Mouse (Mus musculus) hindbrain, postnatal 0 days (tissue): Measurements from ENCODE around the gene Cuedc1. TPM values are rescaled to one million over a fixed set of nuclear protein-coding genes. Genes with fewer than 3 reads are reported as not detected.

Experiments
- ATAC-seq: fragments of 200-750 bp; cut with Nextera tagmentation; 2 replicates; pipeline ENCODE4 v1.8.0; 2017; ENCODE audit warnings: mild to moderate bottlenecking, moderate TSS enrichment, moderate library complexity
- DNase-seq: peaks from one replicate; pipeline ENCODE4 v3.0.0-alpha.2; 2015; ENCODE audit warnings: low spot score
- H3K27ac ChIP-seq: fragments of 300-500 bp; sonication (generic); 2 replicates; pipeline ENCODE4 v1.5.1; 2014; ENCODE audit warnings: mild to moderate bottlenecking
- H3K27me3 ChIP-seq: fragments of 300-500 bp; sonication (generic); 2 replicates; pipeline ENCODE4 v1.6.1; 2014; ENCODE audit warnings: low read length, mixed read lengths; ENCODE audit not compliant: insufficient read depth
- H3K36me3 ChIP-seq: fragments of 300-500 bp; sonication (generic); 2 replicates; pipeline ENCODE4 v1.6.1; 2014; ENCODE audit warnings: low read length, mixed read lengths; ENCODE audit not compliant: insufficient read depth
- H3K4me1 ChIP-seq: fragments of 300-500 bp; sonication (generic); 2 replicates; pipeline ENCODE4 v1.6.1; 2014; ENCODE audit warnings: antibody characterized with exemption, low read length, mixed read lengths; ENCODE audit not compliant: insufficient read depth
- H3K4me2 ChIP-seq: fragments of 300-500 bp; sonication (generic); 2 replicates; pipeline ENCODE4 v1.6.1; 2014; ENCODE audit warnings: low read depth, mild to moderate bottlenecking, low read length, moderate library complexity, mixed read lengths
- H3K4me3 ChIP-seq: fragments of 300-500 bp; sonication (generic); 2 replicates; pipeline ENCODE4 v1.5.1; 2014; ENCODE audit warnings: low read length
- H3K9ac ChIP-seq: fragments of 300-500 bp; sonication (generic); replicated peaks from 2 replicates; pipeline ENCODE4 v1.6.1; 2014; ENCODE audit warnings: mild to moderate bottlenecking, low read length, moderate library complexity, mixed read lengths
- H3K9me3 ChIP-seq: fragments of 300-500 bp; sonication (generic); 2 replicates; pipeline ENCODE4 v1.6.1; 2016; ENCODE audit warnings: low read length, mixed read lengths
- CTCF ChIP-seq: IDR thresholded peaks from 2 replicates; pipeline ENCODE4 v1.5.1; 2016; ENCODE audit warnings: antibody characterized with exemption, control low read depth, low read depth
- WGBS: fragments of 180-500 bp; shearing (Covaris S2); extraction: QIAGEN DNeasy Blood & Tissue Kit; methylation state at CpG from one replicate; pipeline ENCODE4 v1.1.7; 2014; 5-methylcytosine and 5-hydroxymethylcytosine counted together
- polyA plus RNA-seq: library from polyadenylated mRNA; unstranded; fragments of >200 nt; fragmentation: Nextera tagmentation; extraction: Ambion mirVana; gene quantifications from 2 replicates; pipeline ENCODE4 v1.2.1, GENCODE M21; 2015
- total RNA-seq: library from RNA; depleted of rRNA; stranded (reverse); fragments of >200 nt; gene quantifications from 2 replicates; pipeline ENCODE4 v1.2.3, GENCODE M21; 2014

Cuedc1 gene
- total and polyA plus RNA-seq, 2 experiments from 2014 or later, result 35.8 to 44.6 TPM

GRCm38 (mm10) chr11:88137814-88138425 is 40.1 kb downstream of the Cuedc1 start:
- 56% methylated on average over 12 of the region's 12 CpGs for WGBS
- Histone ChIP-seq H3K9ac (no peak overlapping the region), H3K36me3 (no peaks in the 10 kb centered on the region), H3K27ac (peak overlapping the region; percentile 79), H3K9me3 (no peaks in the 10 kb centered on the region), H3K4me1 (peaks cover 33% of the 10 kb centered on the region), H3K27me3 (no peaks in the 10 kb centered on the region), H3K4me2 (no peak overlapping the region), H3K4me3 (no peak overlapping the region)
- no peak for TF ChIP-seq CTCF
- ATAC-seq (no peak), DNase-seq (no peak)

DNA sequence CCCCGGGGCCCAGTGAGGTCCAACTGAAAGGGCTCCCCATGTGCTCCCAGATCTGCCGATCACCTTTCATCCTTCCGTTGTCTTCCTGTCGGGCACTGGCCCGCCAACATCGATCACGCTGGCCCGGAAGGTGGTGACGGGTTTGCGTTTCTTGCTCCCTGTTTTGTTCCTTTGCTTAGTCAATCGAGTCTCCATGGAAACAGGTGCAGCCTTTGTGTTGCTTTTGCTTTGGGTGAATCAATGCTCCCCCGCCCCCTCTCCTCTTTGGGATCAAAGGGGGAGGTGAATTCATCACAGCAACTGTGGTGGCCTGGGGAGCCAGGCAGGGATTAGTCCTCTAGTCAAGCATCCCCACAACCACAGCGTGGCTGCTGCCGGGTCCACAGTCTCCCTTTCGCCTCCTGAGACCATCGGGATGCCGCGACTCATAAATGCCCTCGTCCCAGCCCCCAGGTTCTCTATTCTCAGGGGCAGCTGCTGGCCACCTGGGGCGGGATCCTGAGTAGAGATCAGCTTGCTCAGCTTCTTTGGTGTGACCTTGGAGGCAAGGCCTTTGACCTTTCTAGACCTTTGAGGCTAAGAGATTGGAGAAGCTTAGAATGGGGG is 41.5 kb downstream of the Cuedc1 start:
- H3K4me1 ChIP-seq, result peaks cover 33% of the 10 kb centered on the region
- peak overlapping the region; percentile 79 for H3K27ac ChIP-seq
- H3K36me3 ChIP-seq, result no peaks in the 10 kb centered on the region
- no peak overlapping the region for H3K4me3 ChIP-seq
- TF ChIP-seq CTCF, result no peak
- H3K4me2 ChIP-seq, result peak overlapping the region; percentile 42
- no peaks in the 10 kb centered on the region for H3K9me3 ChIP-seq
- ATAC-seq (peak; percentile 76), DNase-seq (peak; percentile 80)
- no peaks in the 10 kb centered on the region for H3K27me3 ChIP-seq
- peak overlapping the region; percentile 25; the same call in 1 of the 2 replicates for H3K9ac ChIP-seq
- WGBS, result 4% methylated on average over 20 of the region's 20 CpGs

DNA sequence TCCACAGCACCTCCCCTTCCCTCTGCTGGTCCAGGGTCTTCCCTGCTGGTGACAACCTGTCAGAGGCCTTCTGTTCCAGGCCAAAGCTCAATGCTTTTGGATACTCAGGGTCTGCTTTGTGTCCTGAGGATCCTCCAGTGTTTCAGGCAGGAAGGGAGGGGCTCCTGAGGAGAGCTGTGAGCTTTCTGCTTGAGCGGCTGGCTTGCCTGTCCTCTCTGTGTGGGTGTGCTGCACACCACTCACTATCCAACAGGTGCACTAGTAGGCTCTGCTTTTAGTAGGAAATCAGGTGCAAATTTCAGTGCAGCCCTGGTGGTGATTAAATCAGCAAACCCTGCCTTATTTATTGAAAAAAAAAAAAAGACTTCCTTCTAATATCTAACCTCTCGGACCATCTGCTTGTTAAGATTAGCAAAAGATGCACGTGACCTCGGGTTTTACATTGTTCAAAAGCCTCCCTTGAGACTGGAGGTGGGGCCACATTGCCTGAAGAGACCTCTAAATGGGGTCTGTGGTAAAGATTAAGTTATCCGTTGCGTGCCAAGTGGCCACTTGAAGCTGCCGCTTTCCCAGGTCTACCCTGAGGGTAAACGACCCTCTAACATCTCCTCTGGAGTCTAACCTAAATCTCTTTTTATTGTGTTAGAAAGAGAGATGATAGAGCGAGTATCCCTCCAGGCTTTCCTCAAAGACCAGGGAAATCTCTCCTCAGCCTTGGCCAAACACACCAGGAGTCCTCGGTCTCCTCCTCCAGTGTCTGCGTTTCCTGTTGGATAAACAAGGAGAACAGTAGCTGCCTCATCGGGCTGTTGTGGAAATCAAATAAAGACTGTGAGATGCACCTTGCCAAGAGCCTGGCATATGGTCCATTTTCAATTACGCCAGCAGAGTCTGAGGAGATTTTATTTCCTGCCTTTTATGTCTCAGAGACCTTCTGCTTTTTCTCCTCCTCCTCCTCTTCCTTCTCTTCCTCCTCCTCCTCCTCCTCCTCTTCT is 42.5 kb downstream of the Cuedc1 start:
- no peak overlapping the region; the same call in 1 of the 2 replicates for H3K9ac ChIP-seq
- WGBS, result 15% methylated on average over 13 of the region's 13 CpGs
- 0 out of 2 replicates have a peak, but pooled peaks have one; percentile 2 for TF ChIP-seq CTCF
- peak overlapping the region; percentile 79 for H3K27ac ChIP-seq
- H3K4me2 ChIP-seq, result 0 out of 2 replicates have a peak overlapping the region, but pooled peaks have one; percentile 4
- H3K4me1 ChIP-seq, result peaks cover 33% of the 10 kb centered on the region
- H3K27me3 ChIP-seq, result no peaks in the 10 kb centered on the region
- H3K4me3 ChIP-seq, result no peak overlapping the region
- no peaks in the 10 kb centered on the region for H3K9me3 ChIP-seq
- peak; percentile 61 for DNase-seq
- ATAC-seq, result peak; percentile 67
- H3K36me3 ChIP-seq, result no peaks in the 10 kb centered on the region

- no peaks in the 10 kb centered on the region for H3K36me3 ChIP-seq
- no peak for TF ChIP-seq CTCF
- H3K27me3 ChIP-seq, result no peaks in the 10 kb centered on the region
- no peak for ATAC-seq
- WGBS, result 27% methylated on average over 8 of the region's 8 CpGs
- no peak overlapping the region for H3K4me2 ChIP-seq
- H3K4me3 ChIP-seq, result no peak overlapping the region
- H3K9me3 ChIP-seq, result no peaks in the 10 kb centered on the region
- peaks cover 33% of the 10 kb centered on the region for H3K4me1 ChIP-seq
- H3K27ac ChIP-seq, result peak overlapping the region; percentile 56
- DNase-seq, result peak; percentile 40
- H3K9ac ChIP-seq, result no peak overlapping the region
Observed at GRCm38 (mm10) chr11:88142362-88142761, 44.5 kb downstream of the Cuedc1 start.

DNA sequence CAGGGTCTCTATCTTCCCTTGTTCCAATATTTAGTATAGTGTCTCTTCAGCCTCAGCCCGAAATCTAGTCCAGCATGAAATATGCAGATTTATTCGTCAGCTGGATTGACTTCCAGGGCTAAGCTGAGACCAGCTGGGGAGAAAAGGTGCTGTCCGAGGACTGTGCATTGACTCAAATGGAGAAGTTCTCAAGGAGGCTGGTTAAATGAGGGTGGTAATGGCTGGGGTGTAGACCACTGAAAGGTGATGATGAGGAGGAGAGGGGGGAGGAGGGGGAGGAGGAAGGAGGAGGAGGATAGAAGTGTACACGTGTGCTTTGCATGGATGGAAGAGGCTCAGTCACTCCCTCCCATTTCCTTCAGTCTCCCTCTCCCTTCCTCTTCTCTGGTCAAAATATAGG is 46.2 kb downstream of the Cuedc1 start:
- Histone ChIP-seq H3K27ac (no peak overlapping the region), H3K4me3 (no peak overlapping the region), H3K4me1 (peaks cover 24% of the 10 kb centered on the region), H3K27me3 (no peaks in the 10 kb centered on the region), H3K4me2 (no peak overlapping the region), H3K9ac (no peak overlapping the region), H3K9me3 (no peaks in the 10 kb centered on the region), H3K36me3 (no peaks in the 10 kb centered on the region)
- no peak for DNase-seq
- no peak for TF ChIP-seq CTCF
- 46% methylated on average over 4 of the region's 4 CpGs for WGBS
- no peak for ATAC-seq

GRCm38 (mm10) chr11:88145214-88146006 is 47.6 kb downstream of the Cuedc1 start:
- Histone ChIP-seq H3K36me3 (no peaks in the 10 kb centered on the region), H3K4me3 (no peak overlapping the region), H3K4me1 (peaks cover 13% of the 10 kb centered on the region; the same call in 1 of the 2 replicates), H3K27ac (peak overlapping the region; percentile 49; the same call in 1 of the 2 replicates), H3K9ac (no peak overlapping the region), H3K9me3 (no peaks in the 10 kb centered on the region), H3K27me3 (no peaks in the 10 kb centered on the region), H3K4me2 (no peak overlapping the region)
- ATAC-seq (no peak), DNase-seq (no peak)
- WGBS, result 85% methylated on average over 13 of the region's 13 CpGs
- no peak for TF ChIP-seq CTCF
